Comparison of ENCODE assay signal across 23 mouse cellular contexts in genomic region chr6:100810117-100810516, GRCm38 (mm10).
"Had no signal": no experiment of that assay in that cellular context is flagged by ENCODE, and none has a peak within 500 bp of the region (broad histone marks: within the 10 kb centered on the region; RNA-seq: fewer than 3 reads in every experiment).

No protein-coding gene starts in this region.

- H3K4me3 ChIP-seq: heart, embryonic 10.5 days; heart, embryonic 12.5 days; hindbrain, embryonic 10.5 days; hindbrain, embryonic 12.5 days; intestine, embryonic 15.5 days; layer of hippocampus, adult 2 months; left cerebral cortex, adult 2 months; limb, embryonic 10.5 days; limb, embryonic 12.5 days; liver, embryonic 13.5 days; liver, embryonic 15.5 days had no signal

- DNase-seq: gastrocnemius, postnatal 14 days; gastrocnemius, postnatal 36 days; heart, postnatal 10 days; heart, postnatal 4 days; kidney, adult 18-20 months; kidney, adult 8-10 months; kidney, postnatal 10 days; kidney, postnatal 25 days; kidney, postnatal 4 days; liver; liver, embryonic 13.5 days; liver, postnatal 0 days had no signal

- H3K27ac ChIP-seq: heart, embryonic 10.5 days; hindbrain, embryonic 10.5 days; hindbrain, embryonic 12.5 days; hindbrain, embryonic 14.5 days; intestine, embryonic 15.5 days; layer of hippocampus, adult 2 months; left cerebral cortex, adult 2 months; limb, embryonic 10.5 days; limb, embryonic 12.5 days; liver, embryonic 13.5 days; liver, embryonic 15.5 days had no signal

- H3K4me1 ChIP-seq: heart, embryonic 10.5 days; heart, embryonic 12.5 days; hindbrain, embryonic 10.5 days; hindbrain, embryonic 12.5 days; intestine, embryonic 15.5 days; limb, embryonic 10.5 days; limb, embryonic 12.5 days; liver, embryonic 13.5 days; liver, embryonic 15.5 days had no signal
